Mouse (Mus musculus) myocyte (in vitro differentiated cells): Measurements from ENCODE around the gene Sec22b.

Source experiments
- MAX ChIP-seq: IDR thresholded peaks from one replicate; pipeline ENCODE4 v1.6.1; 2011; ENCODE audit warnings: low read depth, mild to moderate bottlenecking, control low read depth
- POLR2A ChIP-seq: IDR thresholded peaks from one replicate; pipeline ENCODE4 v1.6.1; 2011; ENCODE audit warnings: low read depth, mild to moderate bottlenecking, control low read depth, moderate library complexity; ENCODE audit not compliant: insufficient read length
- POLR2AphosphoS2 ChIP-seq: IDR thresholded peaks from one replicate; pipeline ENCODE4 v1.6.1; 2011; ENCODE audit warnings: low read depth, control low read depth; ENCODE audit not compliant: insufficient read length
- USF1 ChIP-seq: IDR thresholded peaks from one replicate; pipeline ENCODE4 v1.6.1; 2011; ENCODE audit warnings: low read depth, mild to moderate bottlenecking, control low read depth, moderate library complexity

DNA sequence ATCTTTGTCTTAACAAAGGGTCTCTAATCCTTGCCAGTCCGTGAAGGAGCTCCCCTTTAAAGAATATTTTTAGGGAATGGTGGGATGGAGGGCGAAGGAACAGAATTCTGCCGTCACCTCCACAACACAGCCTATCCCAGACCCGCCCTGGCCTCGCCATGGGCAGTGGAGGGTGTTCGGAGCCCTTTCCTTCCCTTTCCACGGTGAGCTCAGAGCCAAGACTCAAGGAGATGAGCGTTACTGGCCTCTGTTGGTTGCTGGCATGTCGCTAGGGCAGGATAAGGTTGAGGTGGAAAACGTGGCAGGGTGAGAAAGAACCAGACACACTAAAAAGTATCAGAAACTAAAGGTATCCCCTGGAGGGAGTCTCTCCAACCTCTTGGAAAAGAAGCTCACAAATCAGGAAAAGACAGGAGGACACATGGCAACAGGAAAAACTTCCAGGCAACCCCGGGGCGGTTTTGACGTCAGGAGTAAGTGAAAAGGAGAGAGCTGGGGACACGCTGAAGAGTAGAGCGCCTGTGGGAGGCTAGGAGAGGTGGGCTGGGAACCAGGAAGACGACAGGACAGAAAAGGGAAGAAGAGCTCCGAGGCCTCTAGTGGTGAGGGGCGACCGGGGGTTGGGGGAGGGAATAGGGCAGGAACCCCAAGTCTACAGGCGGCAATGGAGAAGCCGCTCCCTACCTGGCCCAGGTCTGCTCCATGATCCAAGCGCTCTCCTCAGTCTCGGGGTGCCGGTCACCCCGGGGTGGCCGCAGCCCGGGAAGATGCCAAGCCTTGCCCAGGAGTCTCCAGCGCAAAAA, 33.6 kb upstream of the Sec22b start:
- TF ChIP-seq POLR2AphosphoS2 (no peak), POLR2A (no peak), MAX (no peak), USF1 (no peak)
